8 mouse cellular contexts compared by ENCODE assay signal in genomic region chr4:62737983-62738695, GRCm38 (mm10).
DNase-seq lines count a peak whose midpoint lies in the region; ATAC-seq lines count a peak whose summit lies in the region.

No protein-coding gene starts in this region.

- no peak overlapping the region for H3K27ac ChIP-seq in embryonic facial prominence, embryonic 13.5 days
- peak overlapping the region; percentile 79 for H3K27ac ChIP-seq in intestine, embryonic 15.5 days

- ATAC-seq in embryonic facial prominence, embryonic 13.5 days (ENCODE audit: insufficient number of reproducible peaks, insufficient read depth, low FRiP score, low TSS enrichment, low read depth): peak; percentile 39; the same call in 1 of the 2 replicates
- ATAC-seq in intestine, embryonic 15.5 days: peak; percentile 63
- 0 out of 2 replicates have a peak, but pooled peaks have one; percentile 15 for ATAC-seq in megakaryocyte, adult 5-6 weeks (ENCODE audit: poor library complexity, severe bottlenecking)

- DNase-seq in left cerebral cortex, postnatal 10 days (ENCODE audit: extremely low spot score in 1 of 2, low spot score in 2 of 2): peak; percentile 44 to 80
- DNase-seq in left cerebral cortex, adult 18-20 months (ENCODE audit: low spot score in 2 of 2): no peak
- peak; percentile 60 for DNase-seq in Muller cell, postnatal 12 days (ENCODE audit: inconsistent ontology term)
- no peak for DNase-seq in cerebellum, adult 9-10 months
- no peak for DNase-seq in right cerebral cortex, adult 18-20 months

- peaks cover 65% of the 10 kb centered on the region for H3K4me1 ChIP-seq in embryonic facial prominence, embryonic 13.5 days
- peaks cover 57% of the 10 kb centered on the region for H3K4me1 ChIP-seq in intestine, embryonic 15.5 days (replicated peaks)

- H3K27me3 ChIP-seq in embryonic facial prominence, embryonic 13.5 days: no peaks in the 10 kb centered on the region
- H3K27me3 ChIP-seq in intestine, embryonic 15.5 days (replicated peaks): no peaks in the 10 kb centered on the region

- intact Hi-C loops in left cerebral cortex, postnatal 10 days (cut with DNase I): no loop called here

- no peak overlapping the region for H3K4me3 ChIP-seq in embryonic facial prominence, embryonic 13.5 days
- H3K4me3 ChIP-seq in intestine, embryonic 15.5 days (replicated peaks): no peak overlapping the region

- 0 out of 2 replicates have a peak, but pooled peaks cover 6% of the 10 kb centered on the region for H3K9me3 ChIP-seq in embryonic facial prominence, embryonic 13.5 days
- no peaks in the 10 kb centered on the region for H3K9me3 ChIP-seq in intestine, embryonic 15.5 days

- no peak overlapping the region for H3K9ac ChIP-seq in embryonic facial prominence, embryonic 13.5 days
- no peak overlapping the region for H3K9ac ChIP-seq in intestine, embryonic 15.5 days

- H3K4me2 ChIP-seq in embryonic facial prominence, embryonic 13.5 days: no peak overlapping the region
- H3K4me2 ChIP-seq in intestine, embryonic 15.5 days (replicated peaks): 0 out of 2 replicates have a peak overlapping the region, but pooled peaks have one; percentile 28

- H3K36me3 ChIP-seq in embryonic facial prominence, embryonic 13.5 days: no peaks in the 10 kb centered on the region
- no peaks in the 10 kb centered on the region for H3K36me3 ChIP-seq in intestine, embryonic 15.5 days

- whole genome bisulfite sequencing in embryonic facial prominence, embryonic 13.5 days: 53% methylated on average over 9 of the region's 9 CpGs
- WGBS in intestine, embryonic 15.5 days: 34% methylated on average over 9 of the region's 9 CpGs

Comparison
In these comparisons a context has a peak if more than half of its experiments do, and no peak if none do; other contexts are left out.
1. DNase-seq: peak in left cerebral cortex, postnatal 10 days (2 of 2) and Muller cell, postnatal 12 days (single experiment); none in left cerebral cortex, adult 18-20 months (0 of 2), cerebellum, adult 9-10 months (single experiment) and right cerebral cortex, adult 18-20 months (single experiment).
2. Peak in every context shown above with its lines, with median percentiles within 50 percentile points of each other: ATAC-seq.